Mouse (Mus musculus): ENCODE results near the gene Gm10639. TPM values are rescaled to one million over a fixed set of nuclear protein-coding genes. Genes with fewer than 3 reads are reported as not detected.
"Not testable (repeated sequence)": the region's sequence is repeated elsewhere in the genome, so short reads cannot be mapped to it uniquely, and the experiment has no call there.

The Gm10639 gene
- polyA plus RNA-seq, 1 experiment from 2014 or later, result 13.8 TPM

DNA sequence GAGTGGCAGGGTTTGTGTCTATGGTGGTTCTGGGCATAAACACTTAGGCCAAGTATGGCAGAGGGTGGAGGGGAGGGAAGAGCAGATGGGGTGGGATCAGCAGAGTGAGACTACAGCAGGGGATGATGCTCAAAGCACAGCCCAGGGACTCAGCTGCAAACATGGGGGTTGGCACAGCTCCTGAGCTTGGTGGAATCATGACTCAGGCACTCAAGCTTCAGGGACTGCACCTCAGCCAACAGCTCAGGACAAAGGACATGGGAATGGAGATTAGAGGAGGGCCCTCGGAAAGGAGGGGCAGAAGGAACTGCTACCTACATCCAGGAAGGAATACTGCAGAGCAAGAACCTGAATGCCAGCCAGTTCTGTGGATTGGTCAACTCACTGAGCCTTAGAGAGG lies 9.4 kb downstream of the Gm10639 start:
- H3K4me3 ChIP-seq (replicated peaks); H3K9ac ChIP-seq; H3K27me3 ChIP-seq; H3K36me3 ChIP-seq; ATAC-seq (replicated peaks; ENCODE audit: low FRiP score); H3K4me2 ChIP-seq; H3K27ac ChIP-seq; H3K9me3 ChIP-seq (replicated peaks); H3K4me1 ChIP-seq: not testable (repeated sequence)
- WGBS, result 52% methylated on average over 1 of the region's 1 CpGs

GRCm38 (mm10) chr9:78308122-78308521 lies 18.4 kb downstream of the Gm10639 start:
- H3K27me3 ChIP-seq; ATAC-seq (replicated peaks; ENCODE audit: low FRiP score); H3K9me3 ChIP-seq (replicated peaks); H3K27ac ChIP-seq; H3K36me3 ChIP-seq; H3K4me3 ChIP-seq (replicated peaks); H3K4me1 ChIP-seq; H3K9ac ChIP-seq; H3K4me2 ChIP-seq: not testable (repeated sequence)
- 87% methylated on average over 3 of the region's 3 CpGs for WGBS

DNA sequence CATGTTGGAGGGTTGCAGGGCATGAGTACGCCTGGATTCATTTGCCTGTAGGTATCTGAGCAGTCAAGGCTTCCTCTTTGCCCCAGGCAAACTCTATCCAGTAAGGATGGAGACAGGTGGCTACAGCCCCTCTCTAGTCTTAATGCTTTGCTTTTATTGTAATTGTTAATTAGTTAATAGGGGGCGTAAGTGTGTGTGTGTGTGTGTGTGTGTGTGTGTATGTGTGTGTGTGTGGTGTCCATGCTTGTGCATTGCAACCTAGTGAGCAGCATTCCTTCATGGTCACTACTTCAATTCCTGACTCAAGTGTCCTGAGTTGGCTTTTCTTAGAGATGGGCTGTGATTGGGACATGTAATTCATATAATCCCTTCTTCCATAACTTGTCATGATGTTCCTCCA lies 25.0 kb downstream of the Gm10639 start, which contains the start of gene Omt2a:
Gene Omt2a (minus strand): TSS at position 101 of the 400 bp plus-strand sequence.
- ATAC-seq (replicated peaks; ENCODE audit: low FRiP score), result no peak
- Histone ChIP-seq H3K4me3 (replicated peaks) (no peak within 1 kb of the TSS), H3K4me2 (no peak within 1 kb of the TSS), H3K27me3 (no peaks in the 10 kb centered on the region), H3K4me1 (no peaks in the 10 kb centered on the region), H3K9me3 (replicated peaks) (no peaks in the 10 kb centered on the region), H3K36me3 (no peaks in the 10 kb centered on the region), H3K9ac (no peak within 1 kb of the TSS), H3K27ac (no peak within 1 kb of the TSS)
- WGBS, result 84% methylated on average over 2 of the region's 2 CpGs

- Histone ChIP-seq H3K27me3 (no peaks in the 10 kb centered on the region), H3K4me3 (replicated peaks) (no peak overlapping the region), H3K4me1 (no peaks in the 10 kb centered on the region), H3K4me2 (no peak overlapping the region), H3K36me3 (no peaks in the 10 kb centered on the region), H3K9ac (no peak overlapping the region), H3K27ac (no peak overlapping the region), H3K9me3 (replicated peaks) (no peaks in the 10 kb centered on the region)
- ATAC-seq (replicated peaks; ENCODE audit: low FRiP score), result no peak
- 21% methylated on average over 1 of the region's 1 CpGs for WGBS
These were observed 29.8 kb downstream of the Gm10639 start for GRCm38 (mm10) chr9:78319499-78319898.

- ATAC-seq (replicated peaks; ENCODE audit: low FRiP score); H3K27ac ChIP-seq; H3K9me3 ChIP-seq (replicated peaks); H3K27me3 ChIP-seq; H3K36me3 ChIP-seq; H3K9ac ChIP-seq; H3K4me1 ChIP-seq; H3K4me2 ChIP-seq; H3K4me3 ChIP-seq (replicated peaks): not testable (repeated sequence)
- WGBS, result 76% methylated on average over 1 of the region's 1 CpGs
These were observed 37.6 kb downstream of the Gm10639 start, which contains the start of gene Omt2b for GRCm38 (mm10) chr9:78327289-78327688. TSS of gene Omt2b (plus strand) at chr9:78327589.

DNA sequence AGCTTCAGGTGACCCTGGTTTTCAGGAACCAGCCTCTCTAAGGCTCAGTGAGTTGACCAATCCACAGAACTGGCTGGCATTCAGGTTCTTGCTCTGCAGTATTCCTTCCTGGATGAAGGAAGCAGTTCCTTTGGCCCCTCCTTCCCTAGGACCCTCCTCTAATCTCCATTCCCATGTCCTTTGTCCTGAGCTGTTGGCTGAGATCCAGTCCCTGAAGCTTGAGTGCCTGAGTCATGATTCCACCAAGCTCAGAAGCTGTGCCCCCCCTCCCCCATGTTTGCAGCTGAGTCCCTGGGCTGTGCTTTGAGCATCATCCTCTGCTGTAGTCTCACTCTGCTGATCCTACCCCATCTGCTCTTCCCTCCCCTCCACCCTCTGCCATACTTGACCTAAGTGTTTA lies 47.3 kb downstream of the Gm10639 start:
- 0 out of 2 replicates have a peak, but pooled peaks have one; percentile 33 for ATAC-seq (replicated peaks; ENCODE audit: low FRiP score)
- H3K9me3 ChIP-seq (replicated peaks); H3K27ac ChIP-seq; H3K9ac ChIP-seq; H3K4me1 ChIP-seq; H3K27me3 ChIP-seq; H3K36me3 ChIP-seq; H3K4me3 ChIP-seq (replicated peaks); H3K4me2 ChIP-seq: not testable (repeated sequence)

- not testable (repeated sequence) for H3K27ac ChIP-seq; H3K4me2 ChIP-seq; H3K4me1 ChIP-seq; H3K36me3 ChIP-seq; H3K9ac ChIP-seq; H3K27me3 ChIP-seq; H3K9me3 ChIP-seq (replicated peaks); H3K4me3 ChIP-seq (replicated peaks)
- WGBS, result 18% methylated on average over 8 of the region's 8 CpGs
- ATAC-seq (replicated peaks; ENCODE audit: low FRiP score), result 0 out of 2 replicates have a peak, but pooled peaks have one; percentile 31
These were observed 50.6 kb downstream of the Gm10639 start for GRCm38 (mm10) chr9:78340324-78340723.

DNA sequence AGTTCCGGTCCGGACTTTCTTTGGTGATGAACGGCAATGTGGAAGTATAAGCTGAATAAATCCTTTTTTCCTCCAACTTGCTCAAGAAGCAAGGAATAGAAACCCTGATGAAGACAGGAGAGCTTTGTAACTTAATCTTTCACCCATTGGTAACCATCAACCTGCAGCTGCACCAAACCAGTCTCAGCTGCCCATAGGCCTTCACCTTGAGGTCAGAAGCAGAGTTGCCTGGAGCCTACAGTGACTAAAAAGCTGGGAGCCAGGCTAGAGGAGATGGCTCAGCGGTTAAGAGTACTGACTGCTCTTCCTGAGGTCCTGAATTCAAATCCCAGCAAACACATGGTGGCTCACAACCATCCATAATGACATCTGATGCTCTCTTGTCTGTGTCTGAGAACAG lies 52.8 kb downstream of the Gm10639 start:
- H3K4me3 ChIP-seq (replicated peaks); H3K27me3 ChIP-seq; H3K4me2 ChIP-seq; H3K9me3 ChIP-seq (replicated peaks); H3K4me1 ChIP-seq; H3K9ac ChIP-seq; H3K36me3 ChIP-seq; H3K27ac ChIP-seq: not testable (repeated sequence)
- 0 out of 2 replicates have a peak, but pooled peaks have one; percentile 64 for ATAC-seq (replicated peaks; ENCODE audit: low FRiP score)
- 85% methylated on average over 4 of the region's 4 CpGs for WGBS

GRCm38 (mm10) chr9:78343055-78343454 lies 53.3 kb downstream of the Gm10639 start:
- H3K4me3 ChIP-seq (replicated peaks); H3K9ac ChIP-seq; H3K36me3 ChIP-seq; H3K27ac ChIP-seq; H3K27me3 ChIP-seq; H3K9me3 ChIP-seq (replicated peaks); H3K4me2 ChIP-seq; H3K4me1 ChIP-seq: not testable (repeated sequence)
- 79% methylated on average over 9 of the region's 9 CpGs for WGBS
- 0 out of 2 replicates have a peak, but pooled peaks have one; percentile 30 for ATAC-seq (replicated peaks; ENCODE audit: low FRiP score)

GRCm38 (mm10) chr9:78345235-78345634 lies 55.5 kb downstream of the Gm10639 start:
- H3K36me3 ChIP-seq; ATAC-seq (replicated peaks; ENCODE audit: low FRiP score); H3K27me3 ChIP-seq; H3K4me1 ChIP-seq; H3K4me2 ChIP-seq; H3K9ac ChIP-seq; H3K27ac ChIP-seq; H3K9me3 ChIP-seq (replicated peaks); H3K4me3 ChIP-seq (replicated peaks): not testable (repeated sequence)
- WGBS, result 62% methylated on average over 4 of the region's 4 CpGs

DNA sequence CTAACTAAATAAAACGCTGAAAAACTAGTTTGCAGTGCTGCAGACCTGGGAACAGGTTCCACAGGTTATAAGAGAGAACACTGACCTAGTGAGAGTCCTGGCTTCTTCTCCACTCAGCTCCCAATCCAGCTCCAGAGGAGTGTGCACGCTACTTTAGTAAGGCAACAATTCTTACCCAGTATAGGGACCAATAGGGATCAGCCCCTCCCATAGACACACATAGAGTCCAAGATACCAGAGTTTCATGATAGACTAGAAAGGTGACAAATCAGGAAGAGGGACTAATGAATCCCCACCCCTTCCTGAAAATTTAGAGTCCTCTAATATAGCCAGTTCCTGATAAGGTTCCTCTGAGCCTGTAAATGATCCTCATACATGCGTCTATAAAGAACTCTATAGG lies 57.3 kb downstream of the Gm10639 start:
- Histone ChIP-seq H3K27me3 (no peaks in the 10 kb centered on the region), H3K27ac (no peak overlapping the region), H3K9me3 (replicated peaks) (no peaks in the 10 kb centered on the region), H3K36me3 (no peaks in the 10 kb centered on the region), H3K4me3 (replicated peaks) (no peak overlapping the region), H3K4me2 (no peak overlapping the region), H3K4me1 (no peaks in the 10 kb centered on the region), H3K9ac (no peak overlapping the region)
- WGBS, result 60% methylated on average over 3 of the region's 3 CpGs
- ATAC-seq (replicated peaks; ENCODE audit: low FRiP score), result no peak

DNA sequence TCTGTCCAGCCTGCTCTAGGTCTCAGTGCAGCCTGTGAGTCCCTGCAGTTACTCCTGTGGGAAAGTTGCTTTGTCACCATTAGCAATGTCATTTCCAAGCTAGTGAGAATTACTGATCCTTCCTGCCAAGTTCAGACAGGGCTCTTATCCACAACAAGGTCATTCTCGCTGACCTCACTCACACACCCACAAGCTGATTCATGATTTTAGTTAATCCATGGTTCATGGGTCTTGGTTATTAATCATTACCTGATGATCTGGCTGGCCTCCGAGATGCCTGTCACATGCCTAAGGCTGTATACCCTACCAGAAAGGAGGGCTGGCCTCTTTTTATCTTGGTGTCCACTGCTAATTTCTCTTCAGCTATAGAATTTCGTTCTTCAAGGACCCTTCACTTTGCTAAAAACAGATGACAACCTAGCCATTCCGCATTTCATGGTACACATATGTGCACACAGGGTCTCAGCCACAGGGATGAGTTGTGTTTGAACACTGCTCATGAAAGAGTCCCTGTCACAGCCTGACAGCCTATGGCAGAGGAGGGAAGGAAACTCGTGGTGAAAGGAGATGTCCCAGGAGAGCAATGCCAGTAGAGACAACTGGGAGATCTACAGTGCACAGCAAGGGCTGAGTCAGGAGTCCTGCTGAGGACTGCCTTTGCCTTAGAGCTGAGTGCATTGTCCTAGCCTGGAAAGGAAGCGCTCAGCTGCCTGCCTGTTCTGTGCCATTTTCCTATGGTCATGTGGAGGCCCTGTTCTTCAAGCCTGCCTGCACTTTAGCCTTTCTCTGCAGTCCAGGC lies 58.7 kb downstream of the Gm10639 start:
- not testable (repeated sequence) for H3K36me3 ChIP-seq; H3K4me2 ChIP-seq; H3K4me3 ChIP-seq (replicated peaks); H3K27me3 ChIP-seq; H3K4me1 ChIP-seq; H3K9me3 ChIP-seq (replicated peaks); H3K9ac ChIP-seq
- peak; percentile 58 for ATAC-seq (replicated peaks; ENCODE audit: low FRiP score)
- 65% methylated on average over 6 of the region's 6 CpGs for WGBS
- H3K27ac ChIP-seq, result peak overlapping the region; percentile 67

- not testable (repeated sequence) for H3K4me1 ChIP-seq; H3K27me3 ChIP-seq; ATAC-seq (replicated peaks; ENCODE audit: low FRiP score); H3K9ac ChIP-seq; H3K4me3 ChIP-seq (replicated peaks); H3K36me3 ChIP-seq; H3K9me3 ChIP-seq (replicated peaks); H3K27ac ChIP-seq; H3K4me2 ChIP-seq
- 88% methylated on average over 3 of the region's 3 CpGs for WGBS
These were observed 59.4 kb downstream of the Gm10639 start for GRCm38 (mm10) chr9:78349141-78349540.
